Mouse (Mus musculus) embryo, embryonic 11.5 days (tissue): Measurements from ENCODE around the gene Nemf.
"Not testable (repeated sequence)": the region's sequence is repeated elsewhere in the genome, so short reads cannot be mapped to it uniquely, and the experiment has no call there.

Experiments
- DNase-seq: peaks from one replicate; pipeline ENCODE4 v3.0.0-alpha.2; 2012; ENCODE audit warnings: low read depth, low spot score

Gene Nemf

GRCm38 (mm10) chr12:69372731-69373331, 15.9 kb upstream of the Nemf start:
- DNase-seq: no peak

- DNase-seq: peak; percentile 95
These were observed 15.1 kb upstream of the Nemf start, which contains the start of the genes Arf6 and Gm9887 for GRCm38 (mm10) chr12:69371854-69372671. Gene Arf6 (plus strand): TSS chr12:69372150. Gene Gm9887 (minus strand): TSS chr12:69372458.

GRCm38 (mm10) chr12:69371421-69371853, 14.5 kb upstream of the Nemf start:
- no peak for DNase-seq

- DNase-seq: no peak
These were observed 14.0 kb upstream of the Nemf start for GRCm38 (mm10) chr12:69370936-69371335.

GRCm38 (mm10) chr12:69367557-69367956, 10.6 kb upstream of the Nemf start:
- DNase-seq: no peak

GRCm38 (mm10) chr12:69366424-69366823, 9.5 kb upstream of the Nemf start:
- no peak for DNase-seq

GRCm38 (mm10) chr12:69365757-69366156, 8.8 kb upstream of the Nemf start:
- no peak for DNase-seq

- no peak for DNase-seq
These were observed 7.2 kb upstream of the Nemf start for GRCm38 (mm10) chr12:69363899-69364762.

- DNase-seq: not testable (repeated sequence)
These were observed 6.1 kb upstream of the Nemf start for GRCm38 (mm10) chr12:69363110-69363509.

- no peak for DNase-seq
These were observed 5.4 kb upstream of the Nemf start for GRCm38 (mm10) chr12:69362388-69362787.

- DNase-seq: no peak
These were observed 5.0 kb upstream of the Nemf start for GRCm38 (mm10) chr12:69361919-69362318.

GRCm38 (mm10) chr12:69360997-69361899, 4.3 kb upstream of the Nemf start:
- DNase-seq: peak; percentile 99

GRCm38 (mm10) chr12:69360655-69360996, 3.7 kb upstream of the Nemf start:
- DNase-seq: peak; percentile 61

- DNase-seq: no peak
These were observed 308 bp upstream of the Nemf start for GRCm38 (mm10) chr12:69357300-69357646.

- no peak for DNase-seq
These were observed 5.3 kb downstream of the Nemf start for GRCm38 (mm10) chr12:69351685-69352084.

- no peak for DNase-seq
These were observed 7.0 kb downstream of the Nemf start for GRCm38 (mm10) chr12:69349928-69350327.

GRCm38 (mm10) chr12:69333547-69333946, 23.4 kb downstream of the Nemf start:
- DNase-seq: no peak

- no peak for DNase-seq
These were observed 24.8 kb downstream of the Nemf start for GRCm38 (mm10) chr12:69332147-69332546.

GRCm38 (mm10) chr12:69331187-69331586, 25.8 kb downstream of the Nemf start:
- DNase-seq: no peak

GRCm38 (mm10) chr12:69318431-69318830, 38.5 kb downstream of the Nemf start:
- DNase-seq: no peak

- DNase-seq: no peak
These were observed 47.3 kb downstream of the Nemf start for GRCm38 (mm10) chr12:69309659-69310058.
